Mouse (Mus musculus) heart, embryonic 14.5 days (tissue): ENCODE results near the gene 1700029F12Rik. TPM values are rescaled to one million over a fixed set of nuclear protein-coding genes. Genes with fewer than 3 reads are reported as not detected.

Source experiments
- ATAC-seq: fragments of 200-750 bp; cut with Nextera tagmentation; 2 replicates; pipeline ENCODE4 v1.8.0; 2017; ENCODE audit warnings: low read depth, moderate TSS enrichment; ENCODE audit not compliant: insufficient number of reproducible peaks, insufficient read depth, low FRiP score
- H3K27ac ChIP-seq, 2 experiments: fragments of 200-500 bp in 1 of 2; fragments of 300-500 bp in 1 of 2; sonication (generic) in 1 of 2; replicated peaks in 1 of 2; 2 replicates each; pipeline ENCODE4 v1.5.1; 2012 to 2014; ENCODE audit warnings: low read depth in 2 of 2, low read length in 2 of 2, control low read depth in 1 of 2, mild to moderate bottlenecking in 1 of 2, mixed read lengths in 1 of 2; ENCODE audit not compliant: control insufficient read depth in 1 of 2, insufficient read depth in 1 of 2
- H3K27me3 ChIP-seq: fragments of 300-500 bp; sonication (generic); 2 replicates; pipeline ENCODE4 v1.6.1; 2014; ENCODE audit warnings: mild to moderate bottlenecking, low read length, control low read depth; ENCODE audit not compliant: control insufficient read depth, insufficient read depth
- H3K36me3 ChIP-seq: fragments of 300-500 bp; sonication (generic); 2 replicates; pipeline ENCODE4 v1.6.1; 2014; ENCODE audit warnings: mild to moderate bottlenecking, control low read depth, low read length, mixed read lengths; ENCODE audit not compliant: control insufficient read depth, insufficient read depth
- H3K4me1 ChIP-seq, 2 experiments: fragments of 200-500 bp in 1 of 2; fragments of 300-500 bp in 1 of 2; sonication (generic) in 1 of 2; 2 replicates each; pipeline ENCODE4 v1.6.1; 2012 to 2014; ENCODE audit warnings: low read length in 2 of 2, control low read depth in 1 of 2, mixed read lengths in 1 of 2; ENCODE audit not compliant: control insufficient read depth in 2 of 2, insufficient read depth in 2 of 2
- H3K4me2 ChIP-seq: fragments of 300-500 bp; sonication (generic); 2 replicates; pipeline ENCODE4 v1.6.1; 2014; ENCODE audit warnings: mild to moderate bottlenecking, low read length
- H3K4me3 ChIP-seq, 2 experiments: fragments of 200-500 bp in 1 of 2; fragments of 300-500 bp in 1 of 2; sonication (generic) in 1 of 2; 2 replicates each; pipeline ENCODE4 v1.5.1; 2012 to 2014; ENCODE audit warnings: low read length in 2 of 2, mild to moderate bottlenecking in 2 of 2, control low read depth in 1 of 2, low read depth in 1 of 2, moderate library complexity in 1 of 2; ENCODE audit not compliant: control insufficient read depth in 1 of 2, insufficient read depth in 1 of 2
- H3K9ac ChIP-seq: fragments of 300-500 bp; sonication (generic); 2 replicates; pipeline ENCODE4 v1.6.1; 2014; ENCODE audit warnings: mild to moderate bottlenecking, low read length
- H3K9me3 ChIP-seq: fragments of 300-500 bp; sonication (generic); 2 replicates; pipeline ENCODE4 v1.6.1; 2016; ENCODE audit warnings: low read length, control low read depth; ENCODE audit not compliant: control insufficient read depth
- WGBS: fragments of 180-500 bp; shearing (Covaris S2); extraction: QIAGEN DNeasy Blood & Tissue Kit; methylation state at CpG from one replicate; pipeline ENCODE4 v1.1.7; 2014; 5-methylcytosine and 5-hydroxymethylcytosine counted together
- polyA plus RNA-seq: library from polyadenylated mRNA; unstranded; fragments of >200 nt; fragmentation: Nextera tagmentation; extraction: Ambion mirVana; gene quantifications from 2 replicates; pipeline ENCODE4 v1.2.1, GENCODE M21; 2014

The 1700029F12Rik gene
- polyA plus RNA-seq, 1 experiment from 2014 or later = not detected

- no peak overlapping the region for H3K4me2 ChIP-seq
- H3K4me1 ChIP-seq = peaks cover 10 to 11% of the 10 kb centered on the region in 2 experiments; a peak in 3 of 4 replicates
- H3K36me3 ChIP-seq = no peaks in the 10 kb centered on the region
- 76% methylated on average over 5 of the region's 5 CpGs for WGBS
- H3K27ac ChIP-seq = no peak overlapping the region
- no peak for ATAC-seq
- no peaks in the 10 kb centered on the region for H3K27me3 ChIP-seq
- no peaks in the 10 kb centered on the region for H3K9me3 ChIP-seq
- H3K9ac ChIP-seq = no peak overlapping the region
- no peak overlapping the region for H3K4me3 ChIP-seq
Measured at GRCm38 (mm10) chr13:96984688-96985087, 49.5 kb downstream of the 1700029F12Rik start.

GRCm38 (mm10) chr13:96983251-96984126 is 50.7 kb downstream of the 1700029F12Rik start:
- H3K4me3 ChIP-seq = peak overlapping the region in 1 of 2 experiments; percentile 5; a peak in 1 of 4 replicates
- no peak overlapping the region for H3K27ac ChIP-seq
- H3K36me3 ChIP-seq = no peaks in the 10 kb centered on the region
- H3K9ac ChIP-seq = no peak overlapping the region
- no peaks in the 10 kb centered on the region for H3K9me3 ChIP-seq
- ATAC-seq = no peak
- H3K4me1 ChIP-seq = peaks cover 10 to 11% of the 10 kb centered on the region in 2 experiments; a peak in 3 of 4 replicates
- 0 out of 2 replicates have a peak overlapping the region, but pooled peaks have one; percentile 17 for H3K4me2 ChIP-seq
- 60% methylated on average over 26 of the region's 26 CpGs for WGBS
- no peaks in the 10 kb centered on the region for H3K27me3 ChIP-seq

GRCm38 (mm10) chr13:96980561-96980960 is 53.6 kb downstream of the 1700029F12Rik start:
- Histone ChIP-seq H3K4me2 (no peak overlapping the region), H3K4me1 (peaks cover 2 to 7% of the 10 kb centered on the region in 2 experiments; a peak in 2 of 4 replicates), H3K4me3 (no peak overlapping the region), H3K9me3 (no peaks in the 10 kb centered on the region), H3K27me3 (no peaks in the 10 kb centered on the region), H3K36me3 (no peaks in the 10 kb centered on the region), H3K9ac (no peak overlapping the region), H3K27ac (no peak overlapping the region)
- no peak for ATAC-seq

- 82% methylated on average over 6 of the region's 6 CpGs for WGBS
- no peaks in the 10 kb centered on the region for H3K27me3 ChIP-seq
- no peak overlapping the region for H3K4me3 ChIP-seq
- H3K36me3 ChIP-seq = no peaks in the 10 kb centered on the region
- H3K4me1 ChIP-seq = peaks cover under 1 to 2% of the 10 kb centered on the region in 2 experiments; a peak in 3 of 4 replicates
- no peaks in the 10 kb centered on the region for H3K9me3 ChIP-seq
- no peak overlapping the region for H3K27ac ChIP-seq
- no peak for ATAC-seq
- no peak overlapping the region for H3K4me2 ChIP-seq
- H3K9ac ChIP-seq = no peak overlapping the region
Measured at GRCm38 (mm10) chr13:96976986-96977595, 57.1 kb downstream of the 1700029F12Rik start.

DNA sequence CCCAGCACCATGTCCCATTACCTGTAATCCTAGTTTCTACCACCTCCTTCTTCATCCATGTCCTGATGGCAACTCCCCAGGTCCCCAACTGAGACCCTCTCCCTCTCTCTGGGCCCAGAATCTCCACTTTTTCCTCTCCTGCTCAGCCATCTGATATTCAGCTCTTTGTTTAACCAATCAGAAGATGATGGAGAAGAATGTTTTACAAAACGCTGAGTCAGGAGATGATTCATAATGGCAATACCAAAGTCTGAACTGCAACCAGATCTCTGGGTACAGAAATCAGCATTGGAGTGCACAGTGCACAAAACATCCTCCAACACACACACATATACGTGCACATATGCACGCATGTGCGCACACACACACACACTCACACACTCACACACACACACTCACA is 60.8 kb downstream of the 1700029F12Rik start:
- WGBS = 92% methylated on average over 4 of the region's 4 CpGs
- Histone ChIP-seq H3K27ac (no peak overlapping the region), H3K4me1 (peaks cover 7 to 9% of the 10 kb centered on the region in 2 experiments), H3K9ac (no peak overlapping the region), H3K4me2 (no peak overlapping the region), H3K4me3 (no peak overlapping the region), H3K9me3 (no peaks in the 10 kb centered on the region), H3K27me3 (no peaks in the 10 kb centered on the region), H3K36me3 (no peaks in the 10 kb centered on the region)
- ATAC-seq = no peak

Other genes starting within 250 kb of the 1700029F12Rik start
- gene Gcnt4, start 109.7 kb downstream of the 1700029F12Rik start, polyA plus RNA-seq = 0.31 and 0.46 TPM in 2 replicates
- gene Fam169a, start 32.9 kb upstream of the 1700029F12Rik start, polyA plus RNA-seq = 6.8 and 7.1 TPM in 2 replicates
- gene Gm6169, start 64.9 kb upstream of the 1700029F12Rik start, polyA plus RNA-seq = 3.6 and 4.2 TPM in 2 replicates
- 27.9 and 29.5 TPM in 2 replicates for gene Gfm2, start 103.6 kb upstream of the 1700029F12Rik start, polyA plus RNA-seq
- gene Nsa2, start 103.6 kb upstream of the 1700029F12Rik start, polyA plus RNA-seq = 58.3 and 62.3 TPM in 2 replicates
- 38.3 and 39.1 TPM in 2 replicates for gene Hexb, start 164.0 kb upstream of the 1700029F12Rik start, polyA plus RNA-seq
- gene Enc1, start 206.7 kb upstream of the 1700029F12Rik start, polyA plus RNA-seq = 3.5 and 5.1 TPM in 2 replicates